In genomic region chr13:45130516-45131249, GRCm38 (mm10) we compare ENCODE assay signal across 35 mouse cellular contexts. TPM values are rescaled to one million over a fixed set of nuclear protein-coding genes. Genes with fewer than 3 reads are reported as not detected.
DNase-seq lines count a peak whose midpoint lies in the region; ATAC-seq and TF ChIP-seq lines count a peak whose summit lies in the region.
"Had no signal": no experiment of that assay in that cellular context is flagged by ENCODE, and none has a peak within 500 bp of the region (broad histone marks: within the 10 kb centered on the region; RNA-seq: fewer than 3 reads in every experiment).

No protein-coding gene starts in this region.

- TF ChIP-seq RAD21 in MEL (IDR thresholded peaks at IDR 0.05; ENCODE audit: low read depth, low read length) = no peak

- DNase-seq in MEL (ENCODE audit: low read depth, low spot score) = peak; percentile 69
- peak; percentile 59 for DNase-seq in c-Kit-positive CD71-positive TER-119-negative erythroid progenitor cells, embryonic 14.5 days (ENCODE audit: low read depth)
- DNase-seq in liver, embryonic 11.5 days (ENCODE audit: low spot score) = no peak
- no peak for DNase-seq in adrenal gland, adult 8-10 months
- DNase-seq in left cerebral cortex, adult 11 months (ENCODE audit: low spot score) = no peak
- no peak for DNase-seq in heart, adult 8-10 months (ENCODE audit: low spot score)
- DNase-seq: adrenal gland, postnatal 14 days; B cell, adult 2 months; cerebellum, adult 8-10 months; cerebellum, postnatal 25 days; gastrocnemius, postnatal 25 days; heart, adult 11 months; kidney, adult 8-10 months; kidney, postnatal 4 days; left cerebral cortex, postnatal 4 days; lung, embryonic 14.5 days; lung, postnatal 14 days; retina, postnatal 1 day; right cerebral cortex, postnatal 14 days had no signal

- H3K27ac ChIP-seq in MEL (ENCODE audit: control insufficient read depth, low read depth, low read length) = peak overlapping the region; percentile 55
- H3K27ac ChIP-seq in liver, embryonic 11.5 days (ENCODE audit: low read depth, low read length) = no peak overlapping the region
- no peak overlapping the region for H3K27ac ChIP-seq in liver, embryonic 16.5 days (ENCODE audit: low read length)
- no peak overlapping the region for H3K27ac ChIP-seq in midbrain, embryonic 16.5 days (ENCODE audit: low read length)
- H3K27ac ChIP-seq: embryonic facial prominence, embryonic 10.5 days; embryonic facial prominence, embryonic 15.5 days; forebrain, embryonic 13.5 days; hindbrain, embryonic 10.5 days; hindbrain, embryonic 15.5 days; kidney, postnatal 0 days; neural tube, embryonic 15.5 days had no signal

- H3K4me1 ChIP-seq in MEL (ENCODE audit: control insufficient read depth in 1 of 2, insufficient read depth in 2 of 2, low read length in 2 of 2) = peaks cover 6 to 9% of the 10 kb centered on the region in 2 experiments
- peaks cover 5% of the 10 kb centered on the region; the same call in 1 of the 2 replicates for H3K4me1 ChIP-seq in liver, embryonic 11.5 days (replicated peaks; ENCODE audit: control insufficient read depth, insufficient read depth, low read length)
- peaks cover 8% of the 10 kb centered on the region; the same call in 1 of the 2 replicates for H3K4me1 ChIP-seq in liver, embryonic 16.5 days (ENCODE audit: control insufficient read depth, low read depth, low read length)
- H3K4me1 ChIP-seq in midbrain, embryonic 16.5 days (ENCODE audit: control insufficient read depth, insufficient read depth, low read length) = no peaks in the 10 kb centered on the region
- H3K4me1 ChIP-seq: embryonic facial prominence, embryonic 10.5 days; embryonic facial prominence, embryonic 15.5 days; forebrain, embryonic 13.5 days; hindbrain, embryonic 10.5 days; hindbrain, embryonic 15.5 days; neural tube, embryonic 15.5 days had no signal

- TF ChIP-seq POLR2A in MEL (IDR thresholded peaks at IDR 0.05; ENCODE audit: control insufficient read depth in 1 of 2, insufficient read depth in 1 of 2, low read depth in 1 of 2, low read length in 2 of 2, poor library complexity in 1 of 2) = no peak

- peak overlapping the region; percentile 12; the same call in 1 of the 2 replicates for H3K4me2 ChIP-seq in liver, embryonic 11.5 days
- no peak overlapping the region; the same call in 1 of the 2 replicates for H3K4me2 ChIP-seq in liver, embryonic 16.5 days (ENCODE audit: low read depth, low read length)
- H3K4me2 ChIP-seq in midbrain, embryonic 16.5 days (ENCODE audit: low read length) = no peak overlapping the region
- H3K4me2 ChIP-seq: embryonic facial prominence, embryonic 15.5 days; forebrain, embryonic 13.5 days; heart, embryonic 11.5 days; hindbrain, embryonic 15.5 days; lung, embryonic 14.5 days; midbrain, embryonic 11.5 days; neural tube, embryonic 15.5 days had no signal

- peak; percentile 100 for ATAC-seq in liver, embryonic 11.5 days (replicated peaks; ENCODE audit: low FRiP score)
- peak; percentile 98 for ATAC-seq in liver, embryonic 16.5 days (ENCODE audit: low read depth)
- ATAC-seq in midbrain, embryonic 16.5 days = no peak
- ATAC-seq: forebrain, embryonic 13.5 days; inflammation-experienced regulatory T-cells, adult 6 months; Patski had no signal

- H3K9me3 ChIP-seq in MEL (replicated peaks; ENCODE audit: insufficient read depth, low read length) = no peaks in the 10 kb centered on the region
- H3K9me3 ChIP-seq in liver, embryonic 11.5 days (ENCODE audit: control insufficient read depth, low read length) = no peaks in the 10 kb centered on the region
- H3K9me3 ChIP-seq in liver, embryonic 16.5 days (replicated peaks; ENCODE audit: control insufficient read depth, low read length) = no peaks in the 10 kb centered on the region; the same call in 1 of the 2 replicates
- H3K9me3 ChIP-seq in midbrain, embryonic 16.5 days (replicated peaks; ENCODE audit: control insufficient read depth, low read length, poor library complexity, severe bottlenecking) = no peaks in the 10 kb centered on the region
- H3K9me3 ChIP-seq: embryonic facial prominence, embryonic 10.5 days; embryonic facial prominence, embryonic 15.5 days; forebrain, embryonic 13.5 days; hindbrain, embryonic 10.5 days; neural tube, embryonic 15.5 days had no signal

- no peaks in the 10 kb centered on the region for H3K79me2 ChIP-seq in MEL (ENCODE audit: control insufficient read depth, insufficient read depth, low read length, poor library complexity)

- TF ChIP-seq EP300 in MEL (IDR thresholded peaks at IDR 0.05; ENCODE audit: low read depth in 1 of 2, low read length in 2 of 2) = peak; percentile 93

- no peaks in the 10 kb centered on the region for H3K27me3 ChIP-seq in MEL (ENCODE audit: control insufficient read depth in 1 of 2, insufficient read depth in 2 of 2, low read length in 2 of 2)
- no peaks in the 10 kb centered on the region; the same call in 1 of the 2 replicates for H3K27me3 ChIP-seq in liver, embryonic 11.5 days (replicated peaks; ENCODE audit: control insufficient read depth, insufficient read depth, low read length)
- H3K27me3 ChIP-seq in liver, embryonic 16.5 days (ENCODE audit: control insufficient read depth, insufficient read depth, low read depth, low read length) = no peaks in the 10 kb centered on the region
- H3K27me3 ChIP-seq in midbrain, embryonic 16.5 days (ENCODE audit: control insufficient read depth, insufficient read depth, low read depth, low read length) = no peaks in the 10 kb centered on the region
- H3K27me3 ChIP-seq: embryonic facial prominence, embryonic 15.5 days; forebrain, embryonic 13.5 days; hindbrain, embryonic 15.5 days; neural tube, embryonic 15.5 days had no signal

- 37% methylated on average over 4 of the region's 4 CpGs for WGBS in liver, embryonic 11.5 days
- WGBS in liver, embryonic 16.5 days (ENCODE audit: insufficient replicate concordance) = 30% methylated on average over 4 of the region's 4 CpGs
- WGBS in midbrain, embryonic 16.5 days = 85% methylated on average over 4 of the region's 4 CpGs

- no peak overlapping the region for H3K9ac ChIP-seq in MEL (ENCODE audit: control insufficient read depth, low read depth, low read length, poor library complexity, severe bottlenecking)
- H3K9ac ChIP-seq in liver, embryonic 11.5 days (ENCODE audit: low read depth, low read length) = no peak overlapping the region
- no peak overlapping the region for H3K9ac ChIP-seq in liver, embryonic 16.5 days (ENCODE audit: low read depth, low read length)
- no peak overlapping the region for H3K9ac ChIP-seq in midbrain, embryonic 16.5 days (ENCODE audit: low read depth, low read length)
- H3K9ac ChIP-seq: embryonic facial prominence, embryonic 15.5 days; forebrain, embryonic 13.5 days; hindbrain, embryonic 15.5 days; lung, embryonic 14.5 days; neural tube, embryonic 15.5 days had no signal

- H3K36me3 ChIP-seq in MEL (ENCODE audit: control insufficient read depth in 1 of 2, insufficient read depth in 2 of 2, low read length in 2 of 2) = peaks cover 0 to 14% of the 10 kb centered on the region in 2 experiments; a peak in 2 of 4 replicates
- no peaks in the 10 kb centered on the region for H3K36me3 ChIP-seq in liver, embryonic 11.5 days (ENCODE audit: control insufficient read depth, insufficient read depth, low read length)
- H3K36me3 ChIP-seq in liver, embryonic 16.5 days (ENCODE audit: control insufficient read depth, insufficient read depth) = no peaks in the 10 kb centered on the region
- H3K36me3 ChIP-seq in midbrain, embryonic 16.5 days (ENCODE audit: control insufficient read depth, insufficient read depth, low read length) = no peaks in the 10 kb centered on the region
- H3K36me3 ChIP-seq: embryonic facial prominence, embryonic 10.5 days; embryonic facial prominence, embryonic 15.5 days; hindbrain, embryonic 10.5 days; hindbrain, embryonic 15.5 days; neural tube, embryonic 15.5 days had no signal

- TF ChIP-seq CTCF in MEL (IDR thresholded peaks at IDR 0.05 in 2 of 3, conservative IDR thresholded peaks at IDR 0.05 in 1 of 3; ENCODE audit: control insufficient read depth in 1 of 3, insufficient read depth in 1 of 3, low read depth in 2 of 3, low read length in 3 of 3, poor library complexity in 1 of 3, severe bottlenecking in 1 of 3) = no peak

- H3K4me3 ChIP-seq in MEL (ENCODE audit: control insufficient read depth in 1 of 2, insufficient read depth in 1 of 2, low read depth in 2 of 2, low read length in 2 of 2) = no peak overlapping the region
- H3K4me3 ChIP-seq in liver, embryonic 11.5 days (ENCODE audit: low read depth, low read length) = no peak overlapping the region
- H3K4me3 ChIP-seq in liver, embryonic 16.5 days (ENCODE audit: low read depth, low read length) = no peak overlapping the region
- no peak overlapping the region for H3K4me3 ChIP-seq in midbrain, embryonic 16.5 days (ENCODE audit: low read depth, low read length)
- H3K4me3 ChIP-seq: embryonic facial prominence, embryonic 10.5 days; embryonic facial prominence, embryonic 15.5 days; forebrain, embryonic 13.5 days; hindbrain, embryonic 10.5 days; hindbrain, embryonic 15.5 days; neural tube, embryonic 15.5 days had no signal

TF ChIP-seq in MEL, 35 proteins besides CTCF, POLR2A, EP300 and RAD21 (continues in another document):
- TF ChIP-seq HCFC1 (IDR thresholded peaks at IDR 0.05; ENCODE audit: low read depth, low read length) (peak; percentile 40; the same call in 1 of the 2 replicates), NRF1 (IDR thresholded peaks at IDR 0.05; ENCODE audit: insufficient read depth, low read depth, low read length, poor library complexity, severe bottlenecking) (no peak), ZMIZ1 (IDR thresholded peaks at IDR 0.05; ENCODE audit: low read depth, low read length) (no peak), ZKSCAN1 (IDR thresholded peaks at IDR 0.05; ENCODE audit: low read depth, low read length) (no peak), JUND (IDR thresholded peaks at IDR 0.05; ENCODE audit: low read depth, low read length) (no peak), KAT2A (conservative IDR thresholded peaks at IDR 0.05; ENCODE audit: low read depth, low read length) (no peak), ZC3H11A (IDR thresholded peaks at IDR 0.05; ENCODE audit: low read depth, low read length) (no peak), POLR2AphosphoS5 (IDR thresholded peaks at IDR 0.05; ENCODE audit: borderline replicate concordance, low read depth, low read length) (no peak), TAL1 (IDR thresholded peaks at IDR 0.05; ENCODE audit: low read length) (peak; percentile 31), BHLHE40 (IDR thresholded peaks at IDR 0.05; ENCODE audit: borderline replicate concordance, low read depth, low read length) (peak; percentile 63; the same call in 1 of the 2 replicates)

RNA-seq across cellular contexts. Expression of gene Gm9817, which starts 52.2 kb away (rescaled TPM):
- total RNA-seq in MEL (2012; rRNA removed) = not detected in 2 replicates
- polyA plus RNA-seq in MEL (2012; ENCODE audit: insufficient read depth in 1 of 2, insufficient read length in 2 of 2, low read depth in 1 of 2, low replicate concordance in 2 of 2, missing spikeins in 1 of 2) = under 1 TPM in 1 of 2 experiments, not detected in 1; 0.08 TPM
- polyA plus RNA-seq in liver, embryonic 11.5 days (2014; fragmentation: Nextera tagmentation; extraction: Ambion mirVana) = not detected in 2 replicates
- not detected in 2 replicates for polyA plus RNA-seq in liver, embryonic 16.5 days (2015; fragmentation: Nextera tagmentation; extraction: Ambion mirVana)
- under 1 TPM; 0.12 to 0.27 (median 0.16) TPM for total RNA-seq in adrenal gland, adult 8-10 months (2022)
- total RNA-seq in heart, adult 8-10 months (2022) = under 1 TPM; 0.11 to 0.17 (median 0.14) TPM
- 0.09 TPM in 1 of 2 replicates, not detected in the other for polyA plus RNA-seq in midbrain, embryonic 16.5 days (2015; fragmentation: Nextera tagmentation; extraction: Ambion mirVana)
- total RNA-seq: adrenal gland, postnatal 14 days; layer of hippocampus, adult 8-10 months; monocyte, adult 5-6 weeks had no signal
- polyA plus RNA-seq: embryonic facial prominence, embryonic 10.5 days; forebrain, embryonic 13.5 days; heart, embryonic 11.5 days; hindbrain, embryonic 10.5 days; lung, embryonic 14.5 days; neural tube, embryonic 15.5 days; Patski; spleen, adult 2 months had no signal

Comparison
In these comparisons a context has a peak if more than half of its experiments do, and no peak if none do; other contexts are left out.
1. DNase-seq: peak in MEL (single experiment) and c-Kit-positive CD71-positive TER-119-negative erythroid progenitor cells, embryonic 14.5 days (single experiment); none in liver, embryonic 11.5 days (single experiment), adrenal gland, adult 8-10 months (single experiment), left cerebral cortex, adult 11 months (single experiment) and heart, adult 8-10 months (single experiment).